Mouse (Mus musculus): ENCODE results near the gene Myo3b.

Gene Myo3b

GRCm38 (mm10) chr2:70302905-70303304 lies 264.0 kb downstream of the Myo3b start:
- DNase-seq = no peak

GRCm38 (mm10) chr2:70315125-70315524 lies 276.2 kb downstream of the Myo3b start:
- no peak for DNase-seq

- DNase-seq = no peak
These were observed 276.8 kb downstream of the Myo3b start for GRCm38 (mm10) chr2:70315734-70316133.

GRCm38 (mm10) chr2:70317850-70318249 lies 278.9 kb downstream of the Myo3b start:
- DNase-seq = no peak

- DNase-seq = no peak
These were observed 280.1 kb downstream of the Myo3b start for GRCm38 (mm10) chr2:70318861-70319555.

GRCm38 (mm10) chr2:70322767-70323166 lies 283.8 kb downstream of the Myo3b start:
- DNase-seq = no peak

GRCm38 (mm10) chr2:70327602-70328001 lies 288.7 kb downstream of the Myo3b start:
- no peak for DNase-seq

GRCm38 (mm10) chr2:70332905-70333304 lies 294.0 kb downstream of the Myo3b start:
- no peak for DNase-seq

GRCm38 (mm10) chr2:70333553-70333952 lies 294.6 kb downstream of the Myo3b start:
- DNase-seq = no peak

- DNase-seq = no peak
These were observed 297.6 kb downstream of the Myo3b start for GRCm38 (mm10) chr2:70336551-70336950.

GRCm38 (mm10) chr2:70337208-70337611 lies 298.3 kb downstream of the Myo3b start:
- no peak for DNase-seq

- no peak for DNase-seq
These were observed 298.9 kb downstream of the Myo3b start for GRCm38 (mm10) chr2:70337869-70338268.

- no peak for DNase-seq
These were observed 300.1 kb downstream of the Myo3b start for GRCm38 (mm10) chr2:70339061-70339460.

GRCm38 (mm10) chr2:70339501-70339900 lies 300.6 kb downstream of the Myo3b start:
- DNase-seq = no peak

- no peak for DNase-seq
These were observed 301.3 kb downstream of the Myo3b start for GRCm38 (mm10) chr2:70340224-70340623.

- no peak for DNase-seq
These were observed 306.2 kb downstream of the Myo3b start for GRCm38 (mm10) chr2:70345126-70345525.

- no peak for DNase-seq
These were observed 308.6 kb downstream of the Myo3b start for GRCm38 (mm10) chr2:70347511-70347910.

- DNase-seq = no peak
These were observed 310.0 kb downstream of the Myo3b start for GRCm38 (mm10) chr2:70348793-70349553.

GRCm38 (mm10) chr2:70352435-70353165 lies 313.7 kb downstream of the Myo3b start:
- no peak for DNase-seq

GRCm38 (mm10) chr2:70354056-70354455 lies 315.1 kb downstream of the Myo3b start:
- DNase-seq = no peak

- DNase-seq = no peak
These were observed 316.1 kb downstream of the Myo3b start for GRCm38 (mm10) chr2:70355026-70355425.

- DNase-seq = no peak
These were observed 330.5 kb downstream of the Myo3b start for GRCm38 (mm10) chr2:70369421-70369820.

GRCm38 (mm10) chr2:70379341-70379740 lies 340.4 kb downstream of the Myo3b start:
- DNase-seq = no peak

GRCm38 (mm10) chr2:70379939-70380338 lies 341.0 kb downstream of the Myo3b start:
- no peak for DNase-seq

Data from cerebellum, adult 8-10 months (tissue).